Comparison of ENCODE assay signal across 9 mouse cellular contexts in the genomic region with DNA sequence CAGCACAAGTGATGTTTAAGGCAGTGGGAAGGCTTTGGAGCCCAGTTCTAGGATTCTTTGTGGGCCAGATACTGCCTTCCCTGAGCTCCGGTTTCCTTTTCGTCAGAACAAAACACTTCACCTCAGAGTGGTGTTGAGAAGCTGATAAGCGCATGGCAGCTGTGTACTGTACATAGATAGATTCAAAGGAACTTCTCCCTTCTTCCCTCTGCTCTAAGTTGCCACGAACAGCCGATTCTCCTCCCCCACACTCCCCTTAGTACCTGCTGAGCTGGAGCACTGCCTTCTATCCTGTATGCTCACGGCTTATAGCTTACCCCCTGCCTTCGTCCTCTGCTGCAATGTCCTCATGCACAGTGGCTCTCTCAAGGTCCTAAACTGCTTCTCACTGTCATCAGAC. TPM values are rescaled to one million over a fixed set of nuclear protein-coding genes. Genes with fewer than 3 reads are reported as not detected.
DNase-seq lines count a peak whose midpoint lies in the region; ATAC-seq and TF ChIP-seq lines count a peak whose summit lies in the region.
"Had no signal": no experiment of that assay in that cellular context is flagged by ENCODE, and none has a peak within 500 bp of the region (broad histone marks: within the 10 kb centered on the region; RNA-seq: fewer than 3 reads in every experiment).

No protein-coding gene starts in this region.

- no peaks in the 10 kb centered on the region for H3K9me3 ChIP-seq in heart, embryonic 16.5 days (replicated peaks; ENCODE audit: control insufficient read depth, low read length)
- H3K9me3 ChIP-seq in neural tube, embryonic 12.5 days, result no peaks in the 10 kb centered on the region
- no peaks in the 10 kb centered on the region for H3K9me3 ChIP-seq in neural tube, embryonic 15.5 days (replicated peaks)
- H3K9me3 ChIP-seq in intestine, embryonic 15.5 days, result no peaks in the 10 kb centered on the region

- H3K4me1 ChIP-seq in heart, embryonic 16.5 days (ENCODE audit: control insufficient read depth, insufficient read depth, low read length), result peaks cover 57% of the 10 kb centered on the region
- peaks cover 23% of the 10 kb centered on the region for H3K4me1 ChIP-seq in neural tube, embryonic 12.5 days
- peaks cover 30% of the 10 kb centered on the region for H3K4me1 ChIP-seq in neural tube, embryonic 15.5 days
- no peaks in the 10 kb centered on the region for H3K4me1 ChIP-seq in intestine, embryonic 15.5 days (replicated peaks)
- peaks cover 34% of the 10 kb centered on the region for H3K4me1 ChIP-seq in small intestine, adult 2 months (ENCODE audit: control insufficient read depth, insufficient read depth, insufficient read length, low read length)

- H3K27ac ChIP-seq in heart, embryonic 16.5 days (ENCODE audit: low read length), result peak overlapping the region; percentile 77
- no peak overlapping the region for H3K27ac ChIP-seq in neural tube, embryonic 12.5 days
- H3K27ac ChIP-seq in neural tube, embryonic 15.5 days (replicated peaks), result no peak overlapping the region
- peak overlapping the region; percentile 78; the same call in 1 of the 2 replicates for H3K27ac ChIP-seq in intestine, embryonic 15.5 days
- peak overlapping the region; percentile 93; the same call in 1 of the 2 replicates for H3K27ac ChIP-seq in small intestine, adult 2 months (ENCODE audit: insufficient read depth, low read depth, low read length)

- H3K9ac ChIP-seq in heart, embryonic 16.5 days (ENCODE audit: low read length), result peak overlapping the region; percentile 47
- H3K9ac ChIP-seq in neural tube, embryonic 12.5 days, result no peak overlapping the region
- no peak overlapping the region for H3K9ac ChIP-seq in neural tube, embryonic 15.5 days (replicated peaks)
- H3K9ac ChIP-seq in intestine, embryonic 15.5 days, result no peak overlapping the region

- no peak for TF ChIP-seq CTCF in small intestine, adult 2 months (IDR thresholded peaks at IDR 0.05; ENCODE audit: extremely low read depth, insufficient read length, insufficient replicate concordance, low read depth, low read length)

- H3K4me2 ChIP-seq in heart, embryonic 16.5 days (ENCODE audit: low read depth, low read length), result peak overlapping the region; percentile 20; the same call in 1 of the 2 replicates
- no peak overlapping the region for H3K4me2 ChIP-seq in neural tube, embryonic 12.5 days (replicated peaks)
- H3K4me2 ChIP-seq in neural tube, embryonic 15.5 days, result no peak overlapping the region
- H3K4me2 ChIP-seq in intestine, embryonic 15.5 days (replicated peaks), result no peak overlapping the region

- no peak for TF ChIP-seq POLR2A in small intestine, adult 2 months (IDR thresholded peaks at IDR 0.05; ENCODE audit: low read depth, low read length)

- WGBS in heart, embryonic 16.5 days, result 25% methylated on average over 7 of the region's 7 CpGs
- WGBS in neural tube, embryonic 12.5 days, result 56% methylated on average over 7 of the region's 7 CpGs
- 47% methylated on average over 7 of the region's 7 CpGs for WGBS in neural tube, embryonic 15.5 days
- WGBS in intestine, embryonic 15.5 days, result 67% methylated on average over 7 of the region's 7 CpGs
- 78% methylated on average over 7 of the region's 7 CpGs for WGBS in small intestine, adult 2 months

- peaks cover 11% of the 10 kb centered on the region for H3K36me3 ChIP-seq in heart, embryonic 16.5 days (ENCODE audit: control insufficient read depth, insufficient read depth)
- peaks cover 11% of the 10 kb centered on the region for H3K36me3 ChIP-seq in neural tube, embryonic 12.5 days
- peaks cover 10% of the 10 kb centered on the region for H3K36me3 ChIP-seq in neural tube, embryonic 15.5 days
- 0 out of 2 replicates have a peak, but pooled peaks cover 4% of the 10 kb centered on the region for H3K36me3 ChIP-seq in intestine, embryonic 15.5 days
- H3K36me3 ChIP-seq in small intestine, adult 2 months (ENCODE audit: control insufficient read depth, insufficient read depth, low read length), result peaks cover 10% of the 10 kb centered on the region

- no peak for DNase-seq in heart, adult 9 months (ENCODE audit: low spot score in 2 of 2)
- no peak for DNase-seq in layer of hippocampus, adult 9-11 months
- DNase-seq: cerebellum, adult 2 months; kidney, adult 11 months had no signal

- H3K4me3 ChIP-seq in heart, embryonic 16.5 days (ENCODE audit: low read length), result no peak overlapping the region
- H3K4me3 ChIP-seq in neural tube, embryonic 12.5 days, result no peak overlapping the region
- no peak overlapping the region for H3K4me3 ChIP-seq in neural tube, embryonic 15.5 days (replicated peaks)
- H3K4me3 ChIP-seq in intestine, embryonic 15.5 days (replicated peaks), result no peak overlapping the region
- H3K4me3 ChIP-seq in small intestine, adult 2 months (ENCODE audit: low read depth, low read length), result no peak overlapping the region

- H3K27me3 ChIP-seq in heart, embryonic 16.5 days (ENCODE audit: control insufficient read depth, insufficient read depth, low read length), result no peaks in the 10 kb centered on the region
- no peaks in the 10 kb centered on the region for H3K27me3 ChIP-seq in neural tube, embryonic 12.5 days (replicated peaks)
- H3K27me3 ChIP-seq in neural tube, embryonic 15.5 days (replicated peaks), result no peaks in the 10 kb centered on the region
- H3K27me3 ChIP-seq in intestine, embryonic 15.5 days (replicated peaks), result no peaks in the 10 kb centered on the region
- no peaks in the 10 kb centered on the region for H3K27me3 ChIP-seq in small intestine, adult 2 months (ENCODE audit: control insufficient read depth, insufficient read depth, low read length)

- ATAC-seq in heart, embryonic 16.5 days (replicated peaks; ENCODE audit: extremely low read depth, insufficient read depth, low FRiP score), result no peak
- ATAC-seq in neural tube, embryonic 12.5 days (ENCODE audit: low FRiP score, low read depth), result 0 out of 2 replicates have a peak, but pooled peaks have one; percentile 4
- ATAC-seq in neural tube, embryonic 15.5 days (ENCODE audit: low FRiP score), result no peak
- ATAC-seq in intestine, embryonic 15.5 days, result no peak

RNA-seq across cellular contexts. Expression of gene Guca2a, which starts 4.8 kb away (rescaled TPM):
- polyA plus RNA-seq in heart, embryonic 16.5 days (2015; fragmentation: Nextera tagmentation; extraction: Ambion mirVana), result 1.5 TPM in 1 of 2 replicates, not detected in the other
- polyA plus RNA-seq in neural tube, embryonic 12.5 days (2016; fragmentation: Nextera tagmentation; extraction: Ambion mirVana), result not detected in 2 replicates
- polyA plus RNA-seq in neural tube, embryonic 15.5 days (2015; fragmentation: Nextera tagmentation; extraction: Ambion mirVana), result 14.7 TPM in 1 of 2 replicates, not detected in the other
- 175 and 231 TPM in 2 replicates for polyA plus RNA-seq in intestine, embryonic 15.5 days (2015; fragmentation: Nextera tagmentation; extraction: Ambion mirVana)
- 58.4 and 1,324 TPM in 2 replicates for polyA plus RNA-seq in small intestine, adult 2 months (2012; rRNA removed)
- polyA plus RNA-seq: cerebellum, adult 2 months had no signal

RNA-seq across cellular contexts. Expression of gene Guca2b, which starts 26.0 kb away (rescaled TPM):
- 2.4 TPM in 1 of 2 replicates, not detected in the other for polyA plus RNA-seq in heart, embryonic 16.5 days (2015; fragmentation: Nextera tagmentation; extraction: Ambion mirVana)
- polyA plus RNA-seq in neural tube, embryonic 12.5 days (2016; fragmentation: Nextera tagmentation; extraction: Ambion mirVana), result not detected in 2 replicates
- polyA plus RNA-seq in neural tube, embryonic 15.5 days (2015; fragmentation: Nextera tagmentation; extraction: Ambion mirVana), result not detected in 2 replicates
- 37.5 and 60.8 TPM in 2 replicates for polyA plus RNA-seq in intestine, embryonic 15.5 days (2015; fragmentation: Nextera tagmentation; extraction: Ambion mirVana)
- polyA plus RNA-seq in small intestine, adult 2 months (2012; rRNA removed), result 420 and 2,057 TPM in 2 replicates
- polyA plus RNA-seq: cerebellum, adult 2 months had no signal

Comparison
In these comparisons a context has a peak if more than half of its experiments do, and no peak if none do; other contexts are left out.
1. H3K27ac ChIP-seq: peak in heart, embryonic 16.5 days (single experiment), intestine, embryonic 15.5 days (single experiment) and small intestine, adult 2 months (single experiment); none in neural tube, embryonic 12.5 days (single experiment) and neural tube, embryonic 15.5 days (single experiment).